Mouse (Mus musculus) bone marrow macrophage, adult 2 months (primary cell): ENCODE data around the gene Slc25a5.

ENCODE experiments used
- CTCF ChIP-seq: IDR thresholded peaks from 2 replicates; pipeline ENCODE4 v1.5.1; 2012; ENCODE audit warnings: low read depth, mild to moderate bottlenecking, low read length, moderate library complexity
- POLR2A ChIP-seq: IDR thresholded peaks from 2 replicates; pipeline ENCODE4 v1.6.1; 2012; ENCODE audit warnings: mild to moderate bottlenecking, low read depth, low read length, borderline replicate concordance

GRCm38 (mm10) chrX:36789360-36789759, 6.1 kb upstream of the Slc25a5 start:
- no peak for TF ChIP-seq CTCF
- no peak for TF ChIP-seq POLR2A
